Mouse (Mus musculus) thymus, postnatal 14 days (tissue): ENCODE measurements around the gene Ubxn11.
A peak's percentile ranks its signal among the peaks of the same experiment; 100 is the strongest.

Source experiments
- DNase-seq: peaks from one replicate; pipeline ENCODE4 v3.0.0; 2021

The Ubxn11 gene

GRCm38 (mm10) chr4:134153656-134154055, 51.3 kb downstream of the Ubxn11 start:
- no peak for DNase-seq

GRCm38 (mm10) chr4:134154354-134154753, 52.0 kb downstream of the Ubxn11 start:
- DNase-seq: no peak

GRCm38 (mm10) chr4:134155531-134155930, 53.2 kb downstream of the Ubxn11 start:
- DNase-seq: no peak

- DNase-seq: no peak
Measured at GRCm38 (mm10) chr4:134155961-134156465, 53.6 kb downstream of the Ubxn11 start.

GRCm38 (mm10) chr4:134156744-134157143, 54.4 kb downstream of the Ubxn11 start:
- DNase-seq: no peak

GRCm38 (mm10) chr4:134157558-134157957, 55.2 kb downstream of the Ubxn11 start:
- no peak for DNase-seq

GRCm38 (mm10) chr4:134158774-134159173, 56.4 kb downstream of the Ubxn11 start:
- no peak for DNase-seq

GRCm38 (mm10) chr4:134160071-134160470, 57.7 kb downstream of the Ubxn11 start:
- peak; percentile 51 for DNase-seq

GRCm38 (mm10) chr4:134164591-134164990, 62.2 kb downstream of the Ubxn11 start:
- no peak for DNase-seq

GRCm38 (mm10) chr4:134165024-134165423, 62.7 kb downstream of the Ubxn11 start:
- DNase-seq: peak; percentile 25

GRCm38 (mm10) chr4:134165548-134166465, 63.4 kb downstream of the Ubxn11 start:
- DNase-seq: peak; percentile 75

GRCm38 (mm10) chr4:134166906-134167305, 64.5 kb downstream of the Ubxn11 start:
- no peak for DNase-seq

GRCm38 (mm10) chr4:134172391-134172790, 70.0 kb downstream of the Ubxn11 start:
- DNase-seq: no peak
